Mouse (Mus musculus): ENCODE results near the gene Rbmxl2. TPM values are rescaled to one million over a fixed set of nuclear protein-coding genes. Genes with fewer than 3 reads are reported as not detected.
A peak's percentile ranks its signal among the peaks of the same experiment; 100 is the strongest.

Rbmxl2 gene
- polyA plus RNA-seq, 1 experiment from 2014 or later: not detected

DNA sequence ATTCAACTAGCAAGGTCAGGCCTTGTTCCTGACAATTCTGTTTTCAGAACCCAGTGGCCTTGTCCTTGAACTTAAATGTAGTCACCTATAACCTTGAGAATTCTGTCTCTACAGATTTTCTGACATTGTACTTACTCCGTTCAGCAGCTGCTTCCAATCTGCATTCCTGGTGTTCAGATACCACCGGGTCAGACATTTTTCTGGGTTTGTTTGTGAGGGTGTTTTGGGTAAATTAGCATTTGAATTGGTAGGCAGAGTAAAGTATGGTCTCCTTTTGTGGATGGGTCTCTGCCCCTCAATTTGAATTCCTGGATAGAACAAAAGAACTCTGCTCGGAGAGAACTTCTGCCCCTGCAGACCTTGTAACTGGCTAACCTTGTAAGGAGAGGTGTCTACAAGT is 27.6 kb downstream of the Rbmxl2 start:
- ATAC-seq (replicated peaks; ENCODE audit: low FRiP score): peak; percentile 21; the same call in 1 of the 2 replicates

GRCm38 (mm10) chr7:107237498-107237897 is 28.3 kb downstream of the Rbmxl2 start:
- 81% methylated on average over 3 of the region's 3 CpGs for WGBS
- H3K4me1 ChIP-seq (replicated peaks; ENCODE audit: control insufficient read depth, insufficient read depth, low read length): no peaks in the 10 kb centered on the region
- no peak overlapping the region for H3K27ac ChIP-seq (ENCODE audit: low read depth, low read length)
- H3K9me3 ChIP-seq (ENCODE audit: control insufficient read depth, low read length): no peaks in the 10 kb centered on the region
- DNase-seq (ENCODE audit: low spot score) (no peak), ATAC-seq (replicated peaks; ENCODE audit: low FRiP score) (no peak)
- no peaks in the 10 kb centered on the region for H3K27me3 ChIP-seq (ENCODE audit: control insufficient read depth, insufficient read depth, low read length)
- no peak overlapping the region for H3K4me3 ChIP-seq (ENCODE audit: low read depth, low read length)
- H3K9ac ChIP-seq (ENCODE audit: low read length): no peak overlapping the region
- H3K4me2 ChIP-seq (ENCODE audit: low read depth, low read length, severe bottlenecking): no peak overlapping the region
- H3K36me3 ChIP-seq (ENCODE audit: control insufficient read depth, insufficient read depth, low read length): no peaks in the 10 kb centered on the region

More for the DNA sequence above, 27.6 kb downstream of the Rbmxl2 start:
- H3K4me2 ChIP-seq (ENCODE audit: low read depth, low read length, severe bottlenecking): no peak overlapping the region
- no peaks in the 10 kb centered on the region for H3K4me1 ChIP-seq (replicated peaks; ENCODE audit: control insufficient read depth, insufficient read depth, low read length)
- no peaks in the 10 kb centered on the region for H3K27me3 ChIP-seq (ENCODE audit: control insufficient read depth, insufficient read depth, low read length)
- no peak overlapping the region for H3K9ac ChIP-seq (ENCODE audit: low read length)
- 17% methylated on average over 3 of the region's 3 CpGs for whole genome bisulfite sequencing
- H3K9me3 ChIP-seq (ENCODE audit: control insufficient read depth, low read length): no peaks in the 10 kb centered on the region
- no peaks in the 10 kb centered on the region for H3K36me3 ChIP-seq (ENCODE audit: control insufficient read depth, insufficient read depth, low read length)
- H3K27ac ChIP-seq (ENCODE audit: low read depth, low read length): no peak overlapping the region
- H3K4me3 ChIP-seq (ENCODE audit: low read depth, low read length): no peak overlapping the region
- no peak for DNase-seq (ENCODE audit: low spot score)

DNA sequence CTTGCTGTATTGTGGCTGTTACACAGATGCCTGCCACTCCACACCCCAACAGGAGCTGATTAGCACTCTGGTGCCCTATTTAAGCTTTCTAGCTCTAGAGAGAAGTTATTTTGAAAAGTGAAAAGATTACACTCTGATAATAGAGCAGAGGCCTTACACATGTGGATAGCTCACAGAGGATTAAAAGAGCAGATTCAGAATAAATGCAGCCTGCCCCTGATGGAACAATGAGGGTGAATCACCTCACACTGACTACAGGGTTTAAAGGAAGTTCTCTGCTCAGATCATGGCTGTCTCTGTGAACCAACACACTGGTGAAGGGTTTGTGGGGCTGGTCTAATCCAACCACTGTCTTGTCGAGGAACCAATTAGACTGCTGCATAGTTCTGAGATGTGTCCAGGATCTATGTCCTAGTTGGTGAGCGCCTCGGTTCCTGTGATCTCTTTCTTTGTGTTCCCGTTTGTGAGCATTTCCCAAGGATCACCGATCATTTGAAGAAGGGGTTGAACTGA is 32.2 kb downstream of the Rbmxl2 start:
- H3K36me3 ChIP-seq (ENCODE audit: control insufficient read depth, insufficient read depth, low read length): no peaks in the 10 kb centered on the region
- H3K27me3 ChIP-seq (ENCODE audit: control insufficient read depth, insufficient read depth, low read length): no peaks in the 10 kb centered on the region
- no peak for ATAC-seq (replicated peaks; ENCODE audit: low FRiP score)
- no peak overlapping the region for H3K9ac ChIP-seq (ENCODE audit: low read length)
- no peaks in the 10 kb centered on the region for H3K4me1 ChIP-seq (replicated peaks; ENCODE audit: control insufficient read depth, insufficient read depth, low read length)
- H3K9me3 ChIP-seq (ENCODE audit: control insufficient read depth, low read length): no peaks in the 10 kb centered on the region
- WGBS: 78% methylated on average over 5 of the region's 5 CpGs
- no peak overlapping the region for H3K4me3 ChIP-seq (ENCODE audit: low read depth, low read length)
- no peak overlapping the region for H3K27ac ChIP-seq (ENCODE audit: low read depth, low read length)
- H3K4me2 ChIP-seq (ENCODE audit: low read depth, low read length, severe bottlenecking): no peak overlapping the region
- DNase-seq (ENCODE audit: low spot score): no peak

DNA sequence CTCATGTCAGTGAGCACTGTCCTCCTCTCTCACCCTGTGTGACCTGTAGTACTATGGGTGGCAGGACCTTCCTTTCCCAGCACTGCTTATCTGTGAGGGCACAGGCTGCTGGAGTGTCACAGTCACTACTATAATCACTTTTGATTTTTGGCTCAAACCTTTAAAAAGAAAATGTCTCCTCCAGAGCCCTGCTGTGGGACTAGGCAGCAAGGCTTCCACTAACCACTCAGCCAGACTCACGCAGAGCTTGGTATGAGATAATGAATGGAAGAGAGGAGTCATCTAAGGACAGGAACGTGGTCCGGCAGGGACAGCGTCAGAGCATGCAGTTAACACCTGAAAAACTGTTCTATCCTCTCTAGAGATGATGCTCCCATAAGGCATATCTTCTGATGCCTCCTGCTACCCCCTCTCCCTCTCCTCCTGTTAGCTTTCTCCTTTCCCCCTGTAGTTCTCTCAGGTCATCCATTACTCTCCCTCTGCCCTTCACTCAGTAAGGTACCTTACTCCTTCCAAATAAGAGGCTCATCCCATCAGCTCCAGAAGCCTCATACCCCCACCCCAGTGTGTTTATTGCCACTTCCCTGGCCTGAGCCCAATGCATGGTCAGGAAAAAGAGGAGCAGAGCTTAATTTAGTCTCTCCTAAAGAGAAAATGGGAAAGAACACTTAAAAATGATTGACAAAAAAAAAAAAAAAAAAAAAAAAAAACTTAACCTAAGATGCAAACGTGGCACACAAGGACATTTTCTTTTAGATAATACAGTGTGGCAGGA is 41.2 kb downstream of the Rbmxl2 start:
- DNase-seq (ENCODE audit: low spot score) (no peak), ATAC-seq (replicated peaks; ENCODE audit: low FRiP score) (no peak)
- 82% methylated on average over 5 of the region's 5 CpGs for WGBS
- Histone ChIP-seq H3K36me3 (ENCODE audit: control insufficient read depth, insufficient read depth, low read length) (no peaks in the 10 kb centered on the region), H3K4me3 (ENCODE audit: low read depth, low read length) (no peak overlapping the region), H3K9me3 (ENCODE audit: control insufficient read depth, low read length) (no peaks in the 10 kb centered on the region), H3K27me3 (ENCODE audit: control insufficient read depth, insufficient read depth, low read length) (no peaks in the 10 kb centered on the region), H3K27ac (ENCODE audit: low read depth, low read length) (no peak overlapping the region), H3K4me1 (replicated peaks; ENCODE audit: control insufficient read depth, insufficient read depth, low read length) (no peaks in the 10 kb centered on the region), H3K4me2 (ENCODE audit: low read depth, low read length, severe bottlenecking) (no peak overlapping the region), H3K9ac (ENCODE audit: low read length) (no peak overlapping the region)

DNA sequence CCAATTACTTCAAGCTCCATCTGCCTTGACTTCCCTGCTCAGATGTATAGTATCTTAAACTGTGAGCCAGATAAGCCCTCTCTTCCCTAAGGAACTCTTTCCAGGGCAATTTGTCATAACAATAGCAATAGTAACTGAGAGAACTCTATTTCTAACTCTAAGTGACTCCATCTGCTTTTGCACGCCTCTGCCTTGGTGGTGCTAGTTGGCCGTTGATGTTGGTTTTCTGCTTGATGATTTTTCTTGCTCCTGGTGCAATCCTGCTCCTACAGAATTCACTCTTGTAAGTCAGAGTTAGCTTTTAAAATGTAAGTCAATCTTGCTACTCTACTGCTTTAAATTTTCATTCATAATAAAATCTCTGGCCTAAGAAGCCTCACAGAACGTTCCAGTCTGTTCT is 44.1 kb downstream of the Rbmxl2 start:
- DNase-seq (ENCODE audit: low spot score) (no peak), ATAC-seq (replicated peaks; ENCODE audit: low FRiP score) (no peak)
- WGBS: 91% methylated on average over 3 of the region's 3 CpGs
- Histone ChIP-seq H3K4me3 (ENCODE audit: low read depth, low read length) (no peak overlapping the region), H3K4me1 (replicated peaks; ENCODE audit: control insufficient read depth, insufficient read depth, low read length) (no peaks in the 10 kb centered on the region), H3K27ac (ENCODE audit: low read depth, low read length) (no peak overlapping the region), H3K9ac (ENCODE audit: low read length) (no peak overlapping the region), H3K27me3 (ENCODE audit: control insufficient read depth, insufficient read depth, low read length) (no peaks in the 10 kb centered on the region), H3K36me3 (ENCODE audit: control insufficient read depth, insufficient read depth, low read length) (no peaks in the 10 kb centered on the region), H3K9me3 (ENCODE audit: control insufficient read depth, low read length) (no peaks in the 10 kb centered on the region), H3K4me2 (ENCODE audit: low read depth, low read length, severe bottlenecking) (no peak overlapping the region)

GRCm38 (mm10) chr7:107259936-107260335 is 50.7 kb downstream of the Rbmxl2 start:
- H3K4me2 ChIP-seq (ENCODE audit: low read depth, low read length, severe bottlenecking): no peak overlapping the region
- no peak for DNase-seq (ENCODE audit: low spot score)
- no peaks in the 10 kb centered on the region for H3K36me3 ChIP-seq (ENCODE audit: control insufficient read depth, insufficient read depth, low read length)
- no peaks in the 10 kb centered on the region for H3K4me1 ChIP-seq (replicated peaks; ENCODE audit: control insufficient read depth, insufficient read depth, low read length)
- no peaks in the 10 kb centered on the region for H3K9me3 ChIP-seq (ENCODE audit: control insufficient read depth, low read length)
- no peak for ATAC-seq (replicated peaks; ENCODE audit: low FRiP score)
- H3K9ac ChIP-seq (ENCODE audit: low read length): no peak overlapping the region
- no peak overlapping the region for H3K4me3 ChIP-seq (ENCODE audit: low read depth, low read length)
- 79% methylated on average over 5 of the region's 5 CpGs for WGBS
- no peaks in the 10 kb centered on the region for H3K27me3 ChIP-seq (ENCODE audit: control insufficient read depth, insufficient read depth, low read length)
- H3K27ac ChIP-seq (ENCODE audit: low read depth, low read length): no peak overlapping the region

Other genes with a start within 250 kb of the Rbmxl2 start
- gene Olfr6, start 245.5 kb upstream of the Rbmxl2 start, polyA plus RNA-seq (2014; fragmentation: Nextera tagmentation; extraction: Ambion mirVana): not detected in 2 replicates
- not detected in 2 replicates for gene Olfr711, start 234.0 kb upstream of the Rbmxl2 start, polyA plus RNA-seq (2014; fragmentation: Nextera tagmentation; extraction: Ambion mirVana)
- gene Olfr2, start 203.4 kb upstream of the Rbmxl2 start, polyA plus RNA-seq (2014; fragmentation: Nextera tagmentation; extraction: Ambion mirVana): not detected in 2 replicates
- gene Olfr713, start 178.3 kb upstream of the Rbmxl2 start, polyA plus RNA-seq (2014; fragmentation: Nextera tagmentation; extraction: Ambion mirVana): not detected in 2 replicates
- not detected in 2 replicates for gene Olfr714, start 138.5 kb upstream of the Rbmxl2 start, polyA plus RNA-seq (2014; fragmentation: Nextera tagmentation; extraction: Ambion mirVana)
- not detected in 2 replicates for gene Olfr17, start 116.2 kb upstream of the Rbmxl2 start, polyA plus RNA-seq (2014; fragmentation: Nextera tagmentation; extraction: Ambion mirVana)
- gene Olfr715b, start 99.1 kb upstream of the Rbmxl2 start, polyA plus RNA-seq (2014; fragmentation: Nextera tagmentation; extraction: Ambion mirVana): not detected in 2 replicates
- not detected in 2 replicates for gene Olfr715, start 78.4 kb upstream of the Rbmxl2 start, polyA plus RNA-seq (2014; fragmentation: Nextera tagmentation; extraction: Ambion mirVana)
- gene Olfr716, start 71.1 kb upstream of the Rbmxl2 start, polyA plus RNA-seq (2014; fragmentation: Nextera tagmentation; extraction: Ambion mirVana): not detected in 2 replicates
- gene Nlrp14, start 42.5 kb upstream of the Rbmxl2 start, polyA plus RNA-seq (2014; fragmentation: Nextera tagmentation; extraction: Ambion mirVana): not detected in 2 replicates
- gene Syt9, start 161.3 kb downstream of the Rbmxl2 start, polyA plus RNA-seq (2014; fragmentation: Nextera tagmentation; extraction: Ambion mirVana): 5.6 and 6.6 TPM in 2 replicates

Data from forebrain, embryonic 11.5 days (tissue).